Mouse (Mus musculus) cerebellum, postnatal 4 days (tissue): Measurements from ENCODE around the gene Dennd2a.
"Not testable (repeated sequence)": the region's sequence is repeated elsewhere in the genome, so short reads cannot be mapped to it uniquely, and the experiment has no call there.

Experiments used
- DNase-seq, 2 experiments: peaks; one replicate each; pipeline ENCODE4 v3.0.0; 2022; ENCODE audit warnings: low spot score in 2 of 2, mixed read lengths in 1 of 2

The Dennd2a gene

DNA sequence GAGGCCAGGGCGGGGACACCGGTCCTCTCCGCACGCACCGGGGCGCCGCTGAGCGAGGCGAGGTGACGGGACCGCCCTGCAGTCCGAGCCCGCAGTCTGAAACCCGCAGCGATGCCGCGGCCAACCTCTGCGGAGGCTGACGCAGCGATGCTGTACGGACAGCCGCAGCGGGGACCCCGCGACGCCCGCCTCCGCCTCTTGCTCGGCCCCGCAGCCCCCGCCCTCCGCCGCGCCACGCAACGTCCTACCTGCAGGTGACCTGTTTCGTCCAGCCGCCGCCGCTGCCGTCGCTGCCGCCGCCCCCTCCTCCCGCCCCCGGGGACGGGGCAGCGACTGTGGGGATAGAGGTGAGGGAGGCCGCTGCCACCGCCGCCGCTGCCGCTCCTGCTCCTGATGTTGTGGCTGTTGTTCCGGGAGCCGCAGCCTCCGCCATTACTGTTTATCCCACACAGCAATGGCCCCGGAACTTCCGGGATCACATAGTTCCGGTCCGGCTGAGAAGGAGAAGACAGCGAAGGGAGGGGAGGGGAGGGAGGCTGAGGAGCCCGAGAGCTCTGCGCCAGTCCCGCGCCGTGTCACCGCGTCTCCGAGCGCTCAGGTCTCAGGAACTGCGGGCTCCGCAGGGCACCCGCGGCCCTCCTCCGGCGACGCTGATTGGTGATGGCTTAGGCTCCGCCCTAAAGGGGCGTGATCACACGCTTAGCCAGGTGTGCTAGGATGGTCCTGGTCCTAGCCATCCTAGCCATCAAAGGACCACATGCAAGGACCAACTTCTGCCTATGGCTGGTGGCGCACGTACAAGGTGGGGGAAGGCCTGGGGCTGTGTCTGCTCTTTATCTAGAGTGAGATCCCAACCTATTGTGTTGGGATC is 137.6 kb downstream of the Dennd2a start, which contains the start of gene Mkrn1:
Gene Mkrn1 (minus strand): TSS at position 612 of the 871 bp plus-strand sequence.
- peak; percentile 59 to 77 for DNase-seq

DNA sequence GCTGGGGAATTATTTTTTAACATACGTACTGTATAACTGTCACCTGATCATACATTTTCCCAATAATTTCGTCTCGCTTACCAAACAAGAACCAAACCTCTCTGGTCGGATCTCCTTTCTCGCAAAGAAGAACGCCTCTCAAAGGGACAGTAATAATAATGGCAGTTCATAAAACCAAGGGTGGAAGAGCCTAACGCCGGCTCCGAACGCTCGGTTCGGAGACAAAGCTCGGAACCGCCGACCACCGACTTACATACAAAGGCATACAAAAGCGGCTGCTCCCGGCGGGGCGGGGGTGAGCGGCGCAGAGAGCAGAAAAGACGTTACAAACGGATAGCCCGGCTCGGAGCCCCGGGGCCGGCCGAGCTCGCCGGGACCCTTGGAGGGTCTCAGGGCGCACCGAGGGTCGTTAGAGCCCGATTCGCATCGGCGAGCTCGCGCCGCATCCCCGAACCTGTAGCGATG is 138.2 kb downstream of the Dennd2a start:
- DNase-seq = no peak

DNA sequence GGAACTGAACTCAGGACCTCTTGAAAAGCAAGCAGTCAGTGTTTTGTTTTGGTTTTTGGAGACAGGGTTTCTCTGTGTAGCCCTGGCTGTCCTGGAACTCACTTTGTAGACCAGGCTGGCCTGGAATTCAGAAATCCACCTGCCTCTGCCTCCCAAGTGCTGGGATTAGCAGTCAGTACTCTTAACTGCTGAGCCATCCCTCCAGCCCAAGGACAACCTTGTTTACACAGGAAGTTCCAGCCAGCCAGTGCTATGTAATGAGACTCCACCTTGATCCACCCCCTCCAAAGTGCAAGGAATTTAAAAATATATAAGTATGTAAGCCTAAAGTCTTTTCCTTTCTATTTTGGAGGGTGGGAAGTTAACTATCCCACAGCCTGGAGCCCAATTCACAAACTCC is 141.0 kb downstream of the Dennd2a start:
- DNase-seq = not testable (repeated sequence)

DNA sequence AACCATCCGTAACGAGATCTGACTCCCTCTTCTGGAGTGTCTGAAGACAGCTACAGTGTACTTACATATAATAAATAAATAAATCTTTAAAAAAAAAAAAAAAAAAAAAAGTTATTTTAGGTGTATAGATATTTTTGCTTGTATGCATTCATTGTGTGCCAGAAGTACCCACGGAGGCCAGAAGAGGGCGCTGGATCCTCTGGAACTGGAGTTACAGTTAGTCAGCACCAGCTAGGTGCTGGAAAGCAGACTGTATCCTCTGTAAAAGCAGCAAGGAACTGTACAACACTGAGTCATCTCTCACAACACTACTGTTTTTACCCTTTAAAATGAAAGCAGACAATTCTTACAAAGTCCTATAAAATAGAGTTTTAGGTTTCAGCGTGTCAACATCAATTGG is 141.9 kb downstream of the Dennd2a start:
- DNase-seq = peak; percentile 35 to 76

DNA sequence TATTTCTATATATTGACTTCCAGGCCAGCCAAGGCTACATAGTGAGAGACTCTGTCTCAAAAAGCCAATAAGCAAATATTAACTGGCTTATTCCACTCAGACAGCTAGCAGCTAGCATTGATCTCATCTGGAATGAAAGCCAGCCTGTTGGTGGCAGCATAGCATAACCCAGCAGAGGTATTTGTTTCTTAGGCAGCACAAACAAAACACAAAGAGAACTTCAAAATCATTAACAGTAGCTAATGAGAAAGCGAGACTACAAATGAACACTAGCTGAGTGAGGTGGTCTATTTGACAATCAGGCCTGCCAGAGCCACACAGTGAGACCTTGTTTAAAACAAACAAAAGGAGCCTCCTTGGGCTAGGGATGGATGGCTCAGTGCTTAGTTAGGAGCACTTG is 143.6 kb downstream of the Dennd2a start:
- no peak for DNase-seq
